Mouse (Mus musculus): ENCODE results near the gene Slc17a9.

GRCm38 (mm10) chr2:180746569-180747192, 21.6 kb downstream of the Slc17a9 start:
- TF ChIP-seq POLR2AphosphoS5 (IDR thresholded peaks at IDR 0.05; ENCODE audit: insufficient replicate concordance, low read depth, low read length) (no peak), GATA1 (IDR thresholded peaks at IDR 0.05; ENCODE audit: borderline replicate concordance, low read length) (no peak), CTCF (IDR thresholded peaks at IDR 0.05; ENCODE audit: low read depth, low read length) (no peak), TAL1 (conservative IDR thresholded peaks at IDR 0.05; ENCODE audit: low read depth, low read length) (no peak), GATA2 (IDR thresholded peaks at IDR 0.05; ENCODE audit: borderline replicate concordance, low read depth, low read length) (no peak)

Data from G1E (cell line).